Mouse (Mus musculus) bone marrow macrophage, adult 2 months (primary cell): ENCODE data around the gene Rab34.

Experiments used
- CTCF ChIP-seq: IDR thresholded peaks from 2 replicates; pipeline ENCODE4 v1.5.1; 2012; ENCODE audit warnings: low read depth, mild to moderate bottlenecking, low read length, moderate library complexity
- POLR2A ChIP-seq: IDR thresholded peaks from 2 replicates; pipeline ENCODE4 v1.6.1; 2012; ENCODE audit warnings: mild to moderate bottlenecking, low read depth, low read length, borderline replicate concordance

DNA sequence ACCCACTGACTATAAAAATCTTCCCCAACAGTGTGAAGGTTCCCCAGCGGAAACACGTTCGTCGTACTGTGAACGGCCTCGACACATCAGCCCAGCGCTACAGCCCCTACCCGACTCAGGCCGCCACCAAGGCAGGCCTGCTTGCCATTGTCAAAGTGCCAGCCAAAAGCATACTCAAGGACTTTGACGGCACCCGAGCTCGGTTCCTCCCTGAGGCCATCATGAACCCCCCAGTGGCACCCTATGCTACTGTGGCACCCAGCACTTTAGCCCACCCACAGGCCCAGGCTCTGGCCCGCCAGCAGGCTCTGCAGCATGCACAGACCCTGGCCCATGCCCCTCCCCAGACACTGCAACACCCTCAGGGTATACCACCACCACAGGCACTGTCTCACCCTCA, 34.5 kb upstream of the Rab34 start:
- TF ChIP-seq CTCF, result no peak
- TF ChIP-seq POLR2A, result no peak
